Mouse (Mus musculus): ENCODE data around the gene Glb1l.
A peak's percentile ranks its signal among the peaks of the same experiment; 100 is the strongest.

The Glb1l gene

DNA sequence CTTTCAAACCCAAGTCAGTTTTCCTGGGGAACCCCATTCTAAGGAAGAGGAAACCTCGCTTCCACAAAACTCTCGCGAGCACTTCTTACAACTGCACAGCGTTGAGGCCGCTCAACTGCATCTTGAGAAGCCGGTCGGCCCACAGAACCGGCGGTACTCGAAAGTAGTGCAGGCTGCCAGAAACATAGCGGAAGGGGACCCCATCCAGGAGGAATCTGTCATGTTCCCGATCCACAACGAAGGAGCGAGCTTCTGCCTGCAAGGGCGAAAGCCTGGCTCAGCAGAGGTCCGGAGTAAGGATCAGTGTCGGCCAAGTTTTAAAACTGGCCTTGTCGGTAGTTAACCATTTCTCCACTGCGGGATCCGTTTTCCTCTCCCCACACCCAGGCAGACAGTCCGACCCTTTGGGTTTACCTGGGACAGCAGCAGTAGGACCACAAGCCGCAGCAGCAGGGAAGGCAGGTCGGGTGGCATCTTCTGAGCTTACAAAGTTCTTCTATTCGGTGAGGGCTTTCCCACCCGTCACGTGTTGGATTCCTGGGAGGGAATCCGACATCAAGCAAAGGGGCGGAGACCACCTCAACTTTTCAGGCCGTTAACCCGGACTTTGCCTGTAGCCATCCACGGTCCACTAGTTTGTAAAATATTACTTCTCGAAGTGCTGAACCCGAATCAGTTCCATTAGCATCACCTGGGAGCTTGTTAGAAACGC lies 1.5 kb downstream of the Glb1l start:
- DNase-seq (ENCODE audit: extremely low read depth, low read depth, low spot score), result no peak

DNA sequence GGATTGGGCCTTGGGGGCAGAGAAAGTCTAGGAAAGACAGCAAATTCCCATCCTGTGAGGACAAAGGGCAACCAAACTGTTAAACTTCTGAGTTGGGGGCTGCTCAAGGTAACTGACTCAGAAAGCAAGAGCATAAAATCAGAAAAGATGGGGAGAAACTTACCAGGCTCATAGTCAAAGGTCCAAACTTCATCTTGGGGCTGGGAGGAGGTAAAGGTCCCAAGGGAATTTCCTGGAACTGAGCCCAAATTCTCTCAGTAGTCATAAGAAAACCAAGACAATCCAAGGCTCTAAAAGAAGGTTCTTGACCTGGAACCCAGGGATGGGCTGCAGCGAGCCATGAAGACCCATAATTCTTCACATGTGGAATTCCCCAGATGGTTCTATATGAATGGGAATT lies 9.4 kb downstream of the Glb1l start:
- no peak for DNase-seq (ENCODE audit: extremely low read depth, low read depth, low spot score)

DNA sequence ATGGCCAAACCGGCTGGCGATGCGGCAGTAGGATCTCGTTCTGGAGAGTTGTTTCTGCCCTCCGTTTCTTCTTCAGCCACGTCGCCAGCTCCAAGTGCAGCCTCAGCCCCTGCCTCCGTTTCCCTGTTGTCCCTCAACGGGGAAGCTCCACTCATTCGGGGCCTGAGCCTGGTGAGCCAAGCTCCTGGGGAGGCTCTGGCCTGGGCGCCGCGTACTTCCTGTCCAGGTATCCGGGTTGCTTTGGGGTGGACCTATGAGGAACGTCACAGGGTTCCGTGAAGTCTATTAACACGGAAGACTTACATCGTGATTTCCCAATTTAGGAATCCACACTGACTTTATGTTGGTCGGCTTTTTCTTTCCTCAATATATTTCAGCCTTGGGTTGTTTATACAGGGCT lies 18.2 kb downstream of the Glb1l start:
- no peak for DNase-seq (ENCODE audit: extremely low read depth, low read depth, low spot score)

- peak; percentile 97 for DNase-seq (ENCODE audit: extremely low read depth, low read depth, low spot score)
These were observed 18.8 kb downstream of the Glb1l start, which contains the start of the genes Ankzf1 and Atg9a for GRCm38 (mm10) chr1:75191622-75192402. Gene Ankzf1, plus strand, starts transcription at chr1:75192151. Gene Atg9a, minus strand, starts transcription at chr1:75192196.

DNA sequence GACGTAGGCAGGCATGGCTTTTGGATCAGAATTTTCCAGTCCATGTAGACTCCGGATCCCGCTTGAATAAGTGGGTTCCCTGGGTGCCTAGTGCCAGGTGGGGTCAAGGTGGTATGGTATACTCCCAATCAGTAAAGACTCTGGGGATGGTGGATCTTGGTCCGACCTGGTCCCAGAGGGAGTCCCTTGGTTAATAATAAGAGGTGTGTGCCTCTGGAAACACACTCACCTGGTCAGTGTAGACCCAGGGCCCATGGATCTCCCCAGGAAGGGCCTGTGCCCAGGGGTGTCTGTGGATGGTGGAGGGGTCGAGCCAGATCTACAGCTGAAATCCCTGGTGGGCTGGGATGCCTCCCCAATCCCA lies 19.4 kb downstream of the Glb1l start:
- no peak for DNase-seq (ENCODE audit: extremely low read depth, low read depth, low spot score)

- no peak for DNase-seq (ENCODE audit: extremely low read depth, low read depth, low spot score)
These were observed 20.0 kb downstream of the Glb1l start for GRCm38 (mm10) chr1:75190577-75190976.

DNA sequence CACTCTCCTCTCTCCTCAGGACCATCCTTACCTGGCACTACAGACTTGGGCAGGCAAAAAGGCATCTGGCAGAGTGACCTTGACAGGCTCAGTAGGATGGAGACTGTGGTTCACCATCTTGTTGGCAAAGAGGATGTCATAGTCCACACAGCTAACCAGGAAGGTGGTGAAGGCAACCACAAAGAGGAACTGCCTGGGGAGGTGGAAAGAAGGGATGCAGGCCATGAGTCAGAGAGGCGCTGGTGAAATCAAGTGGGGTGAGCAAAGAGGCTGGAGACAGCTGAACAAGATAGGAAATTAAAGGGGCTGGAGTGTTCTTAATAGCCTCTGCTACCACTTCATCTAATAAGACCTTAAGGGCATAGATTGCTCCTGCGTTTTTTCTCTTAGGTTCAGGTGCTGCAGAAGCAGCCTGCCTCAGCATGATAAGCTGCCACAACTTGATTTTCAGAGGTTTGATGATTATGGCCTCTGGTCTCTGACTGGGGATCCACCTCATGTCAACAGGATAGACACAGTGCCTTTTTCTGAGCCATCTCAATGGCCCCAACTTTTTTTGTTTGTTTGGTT lies 22.6 kb downstream of the Glb1l start:
- DNase-seq (ENCODE audit: extremely low read depth, low read depth, low spot score), result no peak

GRCm38 (mm10) chr1:75187126-75187525 lies 23.5 kb downstream of the Glb1l start:
- no peak for DNase-seq (ENCODE audit: extremely low read depth, low read depth, low spot score)

DNA sequence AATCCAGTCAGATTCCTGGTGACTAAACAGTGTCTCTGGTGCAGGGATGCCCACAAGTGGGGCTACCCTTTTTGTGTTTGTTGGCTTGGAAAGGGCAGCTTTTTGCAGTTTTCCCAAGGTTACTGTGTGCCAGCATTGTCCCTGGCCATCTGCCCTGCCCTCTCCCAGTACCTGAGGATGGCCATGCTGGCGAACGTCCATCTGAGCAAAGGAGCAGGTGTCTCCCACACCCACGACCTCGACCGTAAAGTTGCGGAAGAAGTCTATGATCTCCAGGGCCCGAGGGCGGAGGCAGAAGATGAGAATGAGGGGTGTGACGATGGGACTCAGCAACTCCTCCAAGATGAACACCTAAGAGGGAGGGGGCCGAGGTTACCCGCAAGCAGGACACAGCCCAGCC lies 25.1 kb downstream of the Glb1l start:
- DNase-seq (ENCODE audit: extremely low read depth, low read depth, low spot score), result no peak

DNA sequence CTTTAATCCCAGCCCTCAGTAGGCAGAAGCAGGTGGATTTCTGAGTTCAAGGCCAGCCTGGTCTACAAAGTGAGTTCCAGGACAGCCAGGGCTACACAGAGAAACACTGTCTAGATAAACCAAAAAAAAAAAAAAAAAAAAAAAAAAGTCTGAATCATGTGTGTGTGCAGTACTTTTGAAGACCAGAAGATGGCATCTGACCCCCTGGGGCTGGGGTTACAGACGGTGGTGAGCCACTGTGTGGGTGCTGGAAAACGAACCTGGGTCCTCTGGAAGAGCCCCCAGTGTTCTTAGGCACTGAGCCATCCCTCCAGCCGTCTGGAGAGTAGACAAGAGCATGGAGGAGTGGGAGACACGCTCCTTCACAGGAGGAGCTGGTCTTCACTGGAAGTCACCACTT lies 28.5 kb downstream of the Glb1l start:
- DNase-seq (ENCODE audit: extremely low read depth, low read depth, low spot score), result no peak

GRCm38 (mm10) chr1:75181377-75181870 lies 29.2 kb downstream of the Glb1l start:
- no peak for DNase-seq (ENCODE audit: extremely low read depth, low read depth, low spot score)

GRCm38 (mm10) chr1:75180741-75181140 lies 29.9 kb downstream of the Glb1l start:
- DNase-seq (ENCODE audit: extremely low read depth, low read depth, low spot score), result no peak

DNA sequence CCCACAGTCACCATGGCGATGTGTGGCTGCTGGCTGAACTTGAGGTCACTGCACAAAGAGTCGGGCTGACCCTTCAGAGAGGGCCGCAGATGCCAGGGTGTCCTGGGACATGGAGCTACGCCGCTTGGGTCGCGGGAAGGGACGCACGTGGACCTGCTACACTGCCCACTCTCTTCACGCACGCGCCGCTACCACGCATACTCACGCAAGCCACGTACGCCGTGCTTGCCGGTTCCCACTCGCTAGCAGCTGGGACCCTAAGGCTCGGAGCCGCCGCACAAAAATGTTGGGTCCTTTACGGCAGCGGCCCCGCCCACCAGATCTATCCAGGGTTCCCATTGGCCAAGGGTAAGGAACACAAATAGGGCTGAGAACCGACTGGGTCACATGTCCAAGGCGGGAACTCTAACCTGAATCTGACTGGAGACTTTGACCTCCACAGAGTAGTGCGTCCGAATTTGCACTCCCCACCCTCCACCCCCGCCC lies 30.5 kb downstream of the Glb1l start, which contains the start of gene Abcb6:
TSS of gene Abcb6 (minus strand) at position 288 of the 486 bp plus-strand sequence.
- no peak for DNase-seq (ENCODE audit: extremely low read depth, low read depth, low spot score)

- no peak for DNase-seq (ENCODE audit: extremely low read depth, low read depth, low spot score)
These were observed 31.1 kb downstream of the Glb1l start for GRCm38 (mm10) chr1:75179334-75180104.

DNA sequence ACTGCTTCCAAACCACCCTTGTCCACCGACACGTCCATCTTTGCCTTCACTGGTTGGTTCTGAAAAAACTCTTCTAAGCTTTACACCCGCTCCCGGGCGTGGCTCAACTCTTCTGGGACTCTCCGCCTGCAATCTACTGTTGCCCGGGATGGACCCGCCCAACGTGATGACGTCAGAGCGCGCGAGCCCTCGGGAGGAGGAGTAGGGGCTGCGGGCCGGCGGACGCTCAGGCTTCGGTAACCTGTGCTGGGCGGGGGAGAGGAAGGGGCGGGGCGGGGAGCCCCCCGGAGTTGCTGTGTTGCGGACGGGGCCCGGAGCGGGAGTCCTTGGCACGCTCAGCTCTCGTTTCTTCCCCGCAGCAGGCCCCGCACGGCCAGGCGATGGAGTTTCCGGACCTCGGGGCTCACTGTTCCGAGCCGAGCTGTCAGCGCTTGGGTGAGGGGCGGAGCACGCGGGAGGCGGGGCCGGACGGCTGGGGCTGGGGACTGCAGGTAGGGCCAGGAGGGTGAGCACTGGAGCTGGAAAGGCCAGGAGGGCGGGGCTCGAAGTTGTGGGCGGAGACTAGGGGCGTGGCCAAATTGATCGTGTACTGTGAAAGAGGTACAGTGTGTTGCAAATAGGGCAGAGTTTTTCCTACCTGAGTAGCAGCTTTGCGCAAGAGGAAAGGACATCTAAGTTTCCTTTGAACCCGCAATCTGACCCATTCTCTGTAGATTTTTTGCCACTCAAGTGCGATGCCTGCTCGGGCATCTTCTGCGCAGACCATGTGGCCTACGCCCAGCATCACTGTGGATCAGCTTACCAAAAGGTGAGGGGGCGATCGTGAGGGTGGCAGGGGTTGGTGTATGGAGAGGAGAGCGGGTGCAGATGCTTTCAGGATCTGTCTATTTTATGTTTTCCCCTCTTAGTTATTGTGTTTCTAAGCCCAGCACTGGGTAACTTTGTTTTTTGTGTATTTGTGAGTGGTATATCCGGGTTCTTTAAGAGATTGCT lies 41.8 kb downstream of the Glb1l start, which contains the start of gene Zfand2b:
TSS of gene Zfand2b (plus strand) at position 175 of the 993 bp plus-strand sequence.
- peak; percentile 72 for DNase-seq (ENCODE audit: extremely low read depth, low read depth, low spot score)

- no peak for DNase-seq (ENCODE audit: extremely low read depth, low read depth, low spot score)
These were observed 42.5 kb downstream of the Glb1l start for GRCm38 (mm10) chr1:75168093-75168471.

- no peak for DNase-seq (ENCODE audit: extremely low read depth, low read depth, low spot score)
These were observed 50.4 kb downstream of the Glb1l start for GRCm38 (mm10) chr1:75160256-75160617.

DNA sequence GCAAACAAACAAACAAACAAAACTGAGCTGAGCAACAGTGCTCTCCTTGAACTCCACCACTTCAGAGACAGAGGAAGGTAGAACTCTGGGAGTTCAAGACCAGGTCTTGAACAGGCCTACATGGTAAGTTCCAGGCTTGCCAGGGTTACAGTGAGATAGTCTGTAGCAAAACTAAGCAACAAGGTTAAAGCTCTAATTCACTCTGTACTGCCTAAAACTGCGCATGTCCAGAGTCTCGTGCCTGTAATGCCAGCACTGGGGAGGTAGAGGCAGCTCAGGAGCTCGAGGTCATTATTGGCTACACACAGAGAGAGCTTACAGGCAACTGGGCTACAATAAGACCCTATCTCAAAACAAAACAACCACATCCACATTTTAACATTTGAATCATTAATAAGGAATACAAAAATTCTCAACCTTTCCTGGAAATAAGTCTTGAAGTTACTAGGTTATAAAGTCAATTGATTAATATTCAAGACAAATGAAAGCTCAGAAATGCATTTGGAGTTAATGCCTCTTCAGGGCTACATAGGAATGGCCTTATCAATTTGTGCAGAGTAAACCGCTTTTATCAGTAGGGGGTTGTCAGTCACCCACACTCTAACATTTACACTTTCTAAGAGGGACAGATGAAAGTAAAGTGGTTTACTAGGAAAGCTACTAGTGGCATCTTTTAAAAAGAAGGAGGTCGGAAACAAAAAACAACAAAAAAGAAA lies 50.9 kb downstream of the Glb1l start:
- DNase-seq (ENCODE audit: extremely low read depth, low read depth, low spot score), result no peak

- no peak for DNase-seq (ENCODE audit: extremely low read depth, low read depth, low spot score)
These were observed 51.6 kb downstream of the Glb1l start for GRCm38 (mm10) chr1:75158990-75159389.

Measured in fat pad, adult 2 months (tissue).